Mouse (Mus musculus): ENCODE measurements at regions not wholly inside any gene's neighbourhood (a gene's known extent, or its start where the extent isn't known, plus 50 kb on each side); places are given as distances from the start of the nearest gene placed in this dataset.

DNA sequence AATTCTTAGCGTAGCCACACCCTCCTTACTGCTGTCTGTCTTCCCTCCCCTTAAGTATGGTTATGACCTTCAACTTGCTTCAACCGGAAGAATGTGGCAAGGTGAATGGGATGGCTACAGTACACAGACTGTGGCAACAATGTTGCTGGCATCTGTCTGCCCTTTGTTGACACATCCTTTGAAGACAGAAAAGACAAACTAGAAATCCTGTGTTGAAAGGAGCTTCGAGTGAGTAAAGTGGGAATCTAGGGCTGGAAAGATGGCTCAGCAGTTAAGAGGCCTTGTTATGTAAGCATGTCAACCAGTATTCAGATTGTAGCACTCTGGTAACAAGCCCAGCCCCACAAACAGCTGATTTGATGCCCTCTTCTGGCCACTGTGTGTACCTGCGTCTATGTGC, 60.2 kb upstream of the Ercc4 start:
- Histone ChIP-seq H3K27me3 (no peaks in the 10 kb centered on the region), H3K9me3 (replicated peaks) (no peaks in the 10 kb centered on the region), H3K27ac (no peak overlapping the region), H3K4me2 (no peak overlapping the region), H3K4me1 (replicated peaks) (no peaks in the 10 kb centered on the region), H3K36me3 (no peaks in the 10 kb centered on the region), H3K9ac (no peak overlapping the region), H3K4me3 (replicated peaks) (no peak overlapping the region)
- ATAC-seq (ENCODE audit: low read depth) (no peak), DNase-seq (no peak)
- WGBS (ENCODE audit: insufficient replicate concordance) = 65% methylated on average over 4 of the region's 4 CpGs

DNA sequence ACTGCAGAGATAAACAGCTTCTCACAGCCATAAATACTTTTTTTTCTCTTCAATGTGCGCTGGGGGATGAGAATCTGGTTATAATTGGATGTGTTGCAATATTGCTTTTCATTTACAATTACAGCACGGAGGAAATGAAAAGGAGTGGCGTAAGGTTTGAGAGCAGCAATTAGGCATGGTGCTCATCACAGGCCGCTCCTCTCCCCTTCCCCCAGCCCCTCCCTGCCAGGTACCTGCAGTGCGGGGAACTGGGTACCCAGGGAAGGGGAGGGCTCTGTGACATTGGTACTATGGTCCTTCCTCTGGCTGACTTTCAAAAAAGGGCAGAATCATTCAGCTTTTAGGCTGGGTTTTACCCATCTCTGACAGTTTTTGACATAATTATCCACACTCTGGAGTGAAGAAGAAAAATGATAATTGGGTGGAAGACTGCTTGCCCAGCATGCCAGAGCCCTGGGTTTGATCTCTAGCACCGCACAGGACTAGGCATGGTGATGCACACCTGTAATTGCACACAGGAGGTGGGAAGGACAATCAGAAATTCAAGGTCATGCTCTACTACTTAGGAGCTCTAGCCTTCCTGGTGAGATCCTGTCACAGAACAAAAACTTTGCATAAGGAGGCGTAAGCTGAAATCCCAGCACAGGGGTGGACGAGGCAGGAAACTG, 59.1 kb upstream of the Ercc4 start:
- no peaks in the 10 kb centered on the region for H3K4me1 ChIP-seq (replicated peaks)
- no peak for ATAC-seq (ENCODE audit: low read depth)
- no peak overlapping the region for H3K4me3 ChIP-seq (replicated peaks)
- no peak for DNase-seq
- WGBS (ENCODE audit: insufficient replicate concordance) = 66% methylated on average over 8 of the region's 8 CpGs
- no peaks in the 10 kb centered on the region for H3K36me3 ChIP-seq
- H3K27ac ChIP-seq = no peak overlapping the region
- H3K4me2 ChIP-seq = no peak overlapping the region
- H3K9ac ChIP-seq = no peak overlapping the region
- no peaks in the 10 kb centered on the region for H3K27me3 ChIP-seq
- H3K9me3 ChIP-seq (replicated peaks) = no peaks in the 10 kb centered on the region

DNA sequence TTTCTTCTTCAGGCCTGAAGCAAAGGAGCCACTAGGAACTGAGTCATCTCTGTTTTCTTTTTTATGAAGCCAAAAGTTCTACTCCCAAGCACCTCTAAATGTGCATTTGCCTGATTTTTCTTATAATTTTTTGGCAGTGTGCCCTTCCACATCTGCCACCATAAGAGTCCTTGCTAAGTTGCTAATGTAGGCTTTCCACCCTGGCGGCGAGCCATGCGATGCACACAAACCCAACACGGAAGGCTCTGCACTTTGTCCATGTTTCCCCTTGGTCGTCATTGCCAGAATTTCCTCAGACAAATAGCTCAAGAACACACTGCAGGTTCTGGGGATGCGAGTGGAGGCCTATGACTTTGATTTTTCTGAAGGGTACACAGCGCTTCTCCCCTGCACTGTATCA, 54.5 kb upstream of the Ercc4 start:
- H3K36me3 ChIP-seq = no peaks in the 10 kb centered on the region
- ATAC-seq (ENCODE audit: low read depth) (no peak), DNase-seq (no peak)
- whole genome bisulfite sequencing (ENCODE audit: insufficient replicate concordance) = 74% methylated on average over 7 of the region's 7 CpGs
- no peaks in the 10 kb centered on the region for H3K4me1 ChIP-seq (replicated peaks)
- no peak overlapping the region for H3K4me3 ChIP-seq (replicated peaks)
- no peak overlapping the region for H3K4me2 ChIP-seq
- no peaks in the 10 kb centered on the region for H3K9me3 ChIP-seq (replicated peaks)
- H3K27ac ChIP-seq = no peak overlapping the region
- H3K27me3 ChIP-seq = no peaks in the 10 kb centered on the region
- no peak overlapping the region for H3K9ac ChIP-seq
